Mouse (Mus musculus): ENCODE data around the gene Dock10. TPM values are rescaled to one million over a fixed set of nuclear protein-coding genes. Genes with fewer than 3 reads are reported as not detected.

Gene Dock10
- polyA plus RNA-seq, 1 experiment: not detected

DNA sequence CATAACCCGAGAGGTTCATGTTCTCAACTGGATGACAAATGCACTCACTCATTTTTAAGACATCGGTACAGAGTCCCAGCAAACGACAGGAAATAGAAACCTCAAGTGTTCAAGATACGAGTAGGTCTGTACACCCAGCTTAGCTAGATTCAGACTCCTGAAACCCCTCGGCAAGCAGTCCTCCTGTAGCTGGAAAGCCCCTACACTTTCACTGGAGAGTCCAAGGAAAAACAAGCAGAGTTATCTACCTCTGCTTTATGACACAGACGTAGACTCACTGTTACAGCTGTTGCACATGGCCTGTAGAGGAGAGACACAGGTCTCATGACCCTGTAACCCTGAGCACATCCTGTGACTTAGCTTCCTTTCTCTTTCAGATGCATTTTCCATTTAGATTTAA is 12.1 kb downstream of the Dock10 start:
- no peak for TF ChIP-seq GATA1 (IDR thresholded peaks at IDR 0.05; ENCODE audit: low read length)

GRCm38 (mm10) chr1:80739472-80739871 is 18.9 kb downstream of the Dock10 start:
- TF ChIP-seq GATA1 (IDR thresholded peaks at IDR 0.05; ENCODE audit: low read length): no peak

- TF ChIP-seq GATA1 (IDR thresholded peaks at IDR 0.05; ENCODE audit: low read length): no peak
Observed at GRCm38 (mm10) chr1:80737812-80738391, 20.4 kb downstream of the Dock10 start.

GRCm38 (mm10) chr1:80730582-80730981 is 27.7 kb downstream of the Dock10 start:
- no peak for TF ChIP-seq GATA1 (IDR thresholded peaks at IDR 0.05; ENCODE audit: low read length)

- no peak for TF ChIP-seq GATA1 (IDR thresholded peaks at IDR 0.05; ENCODE audit: low read length)
Observed at GRCm38 (mm10) chr1:80730174-80730573, 28.2 kb downstream of the Dock10 start.

DNA sequence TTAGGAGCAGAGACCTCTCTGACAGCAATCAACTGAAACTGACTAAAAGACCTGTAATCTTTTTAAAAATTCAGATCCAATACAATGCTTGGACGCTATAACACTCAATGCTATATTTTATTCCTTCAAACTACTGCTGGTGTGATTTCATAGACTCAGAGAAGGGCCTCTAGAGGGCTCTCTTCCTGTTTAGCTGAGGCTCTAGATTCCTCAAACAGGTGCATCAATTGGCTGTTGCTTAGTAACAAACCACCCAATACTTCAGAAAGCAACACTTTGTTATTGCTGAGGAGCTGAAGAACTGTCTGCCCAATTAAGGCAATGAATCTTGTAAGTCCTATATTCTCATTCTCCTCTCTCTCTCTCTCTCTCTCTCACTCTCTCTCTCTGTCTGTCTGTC is 30.1 kb downstream of the Dock10 start:
- no peak for TF ChIP-seq GATA1 (IDR thresholded peaks at IDR 0.05; ENCODE audit: low read length)

- TF ChIP-seq GATA1 (IDR thresholded peaks at IDR 0.05; ENCODE audit: low read length): no peak
Observed at GRCm38 (mm10) chr1:80727403-80727802, 30.9 kb downstream of the Dock10 start.

DNA sequence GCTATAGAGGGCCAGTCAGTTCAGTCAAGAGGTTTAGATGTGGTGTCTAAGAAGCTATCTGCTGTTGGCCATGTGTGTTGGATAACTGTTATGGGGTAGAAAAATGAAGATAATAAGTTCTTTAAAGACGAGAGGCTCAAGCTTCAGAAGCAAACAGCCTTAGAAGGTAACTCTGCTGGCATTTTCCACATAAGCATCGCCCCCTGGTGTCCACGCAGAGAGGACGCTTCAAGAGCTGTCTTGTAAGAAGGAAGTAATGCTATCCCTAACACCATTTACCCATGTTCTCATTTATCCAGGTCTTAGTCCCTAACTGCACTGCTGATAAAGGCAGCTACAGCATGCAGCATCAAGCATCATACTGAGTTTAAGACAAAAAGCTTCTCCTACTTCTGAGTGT is 35.7 kb downstream of the Dock10 start:
- TF ChIP-seq GATA1 (IDR thresholded peaks at IDR 0.05; ENCODE audit: low read length): no peak

- no peak for TF ChIP-seq GATA1 (IDR thresholded peaks at IDR 0.05; ENCODE audit: low read length)
Observed at GRCm38 (mm10) chr1:80722001-80722400, 36.3 kb downstream of the Dock10 start.

DNA sequence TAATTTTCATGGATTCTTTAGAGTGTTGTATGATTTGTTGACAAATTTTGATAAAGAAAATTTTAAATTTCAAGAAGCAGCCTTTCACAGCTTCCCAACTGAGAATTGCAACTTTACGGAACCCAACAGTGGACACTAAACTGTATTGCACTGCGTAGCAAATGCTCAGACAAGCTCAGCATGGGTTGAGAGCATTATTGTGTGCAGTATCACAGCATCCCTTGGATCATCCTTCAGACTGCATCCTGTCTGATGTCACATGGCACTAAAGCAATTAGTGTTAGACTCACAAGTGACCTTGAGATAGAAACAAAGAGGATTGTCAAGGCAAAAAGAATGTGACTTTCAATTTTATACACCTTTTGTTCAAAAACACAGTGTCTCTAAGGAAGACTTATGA is 37.1 kb downstream of the Dock10 start:
- no peak for TF ChIP-seq GATA1 (IDR thresholded peaks at IDR 0.05; ENCODE audit: low read length)

GRCm38 (mm10) chr1:80720146-80720545 is 38.2 kb downstream of the Dock10 start:
- TF ChIP-seq GATA1 (IDR thresholded peaks at IDR 0.05; ENCODE audit: low read length): no peak

GRCm38 (mm10) chr1:80719436-80719835 is 38.9 kb downstream of the Dock10 start:
- TF ChIP-seq GATA1 (IDR thresholded peaks at IDR 0.05; ENCODE audit: low read length): no peak

GRCm38 (mm10) chr1:80718666-80719065 is 39.7 kb downstream of the Dock10 start:
- TF ChIP-seq GATA1 (IDR thresholded peaks at IDR 0.05; ENCODE audit: low read length): no peak

DNA sequence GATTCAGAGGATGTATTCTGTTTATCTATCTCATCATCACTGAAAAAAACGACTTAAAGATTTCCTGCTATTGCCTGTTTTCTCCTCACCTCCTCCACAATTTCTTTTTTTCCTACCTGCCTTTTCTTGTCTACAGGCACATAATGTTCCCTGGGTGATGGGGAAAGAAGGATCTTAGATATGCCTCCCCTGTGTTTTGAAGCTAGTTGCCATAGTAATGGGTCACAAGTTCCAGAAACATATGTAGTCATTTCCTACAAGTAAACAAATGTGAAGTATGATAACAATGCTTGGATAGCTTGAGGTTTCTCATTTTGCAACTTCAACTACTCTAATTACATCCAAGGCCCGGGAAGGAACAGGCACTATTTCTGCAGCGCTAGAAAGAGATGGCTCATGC is 42.4 kb downstream of the Dock10 start:
- TF ChIP-seq GATA1 (IDR thresholded peaks at IDR 0.05; ENCODE audit: low read length): no peak

DNA sequence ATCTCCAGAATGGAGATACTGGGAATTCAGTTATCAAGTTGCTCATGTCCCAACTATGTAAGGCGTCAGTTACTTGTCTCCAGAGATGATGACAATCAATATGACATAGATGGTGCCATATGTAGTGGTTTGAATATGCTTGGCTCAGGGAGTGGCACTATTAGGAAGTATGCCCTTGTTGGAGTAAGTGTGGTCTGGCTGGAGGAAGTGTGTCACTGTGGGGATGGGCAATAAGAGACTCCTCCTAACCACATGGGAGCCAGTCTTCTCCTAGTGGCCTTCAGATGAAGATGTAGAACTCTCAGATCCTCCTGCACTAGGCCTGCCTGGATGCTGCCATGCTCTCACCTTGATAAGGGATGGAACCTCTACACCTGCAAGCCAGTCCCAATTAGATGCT is 44.4 kb downstream of the Dock10 start:
- no peak for TF ChIP-seq GATA1 (IDR thresholded peaks at IDR 0.05; ENCODE audit: low read length)

- no peak for TF ChIP-seq GATA1 (IDR thresholded peaks at IDR 0.05; ENCODE audit: low read length)
Observed at GRCm38 (mm10) chr1:80710607-80711261, 47.6 kb downstream of the Dock10 start.

- no peak for TF ChIP-seq GATA1 (IDR thresholded peaks at IDR 0.05; ENCODE audit: low read length)
Observed at GRCm38 (mm10) chr1:80710097-80710541, 48.2 kb downstream of the Dock10 start.

Data from G1E-ER4 (cell line).